Mouse (Mus musculus) kidney, postnatal 4 days (tissue): ENCODE measurements around the gene Ndufs6.

Source experiments
- DNase-seq, 2 experiments: peaks; one replicate each; pipeline ENCODE4 v3.0.0; 2021; ENCODE audit warnings: mixed read lengths in 2 of 2

The Ndufs6 gene

GRCm38 (mm10) chr13:73305398-73306084 lies 22.8 kb downstream of the Ndufs6 start:
- DNase-seq = peak; percentile 26 to 40

- no peak for DNase-seq
Measured at GRCm38 (mm10) chr13:73304729-73305128, 23.6 kb downstream of the Ndufs6 start.

- no peak for DNase-seq
Measured at GRCm38 (mm10) chr13:73299322-73299721, 29.0 kb downstream of the Ndufs6 start.

GRCm38 (mm10) chr13:73298717-73299116 lies 29.6 kb downstream of the Ndufs6 start:
- DNase-seq = no peak

GRCm38 (mm10) chr13:73291102-73291501 lies 37.2 kb downstream of the Ndufs6 start:
- DNase-seq = no peak

- DNase-seq = no peak
Measured at GRCm38 (mm10) chr13:73290206-73290605, 38.1 kb downstream of the Ndufs6 start.

- DNase-seq = no peak
Measured at GRCm38 (mm10) chr13:73283534-73283933, 44.8 kb downstream of the Ndufs6 start.

GRCm38 (mm10) chr13:73282407-73282806 lies 45.9 kb downstream of the Ndufs6 start:
- no peak for DNase-seq

GRCm38 (mm10) chr13:73279196-73279595 lies 49.1 kb downstream of the Ndufs6 start:
- DNase-seq = no peak

GRCm38 (mm10) chr13:73277797-73278196 lies 50.5 kb downstream of the Ndufs6 start:
- no peak for DNase-seq

- DNase-seq = no peak
Measured at GRCm38 (mm10) chr13:73277361-73277760, 51.0 kb downstream of the Ndufs6 start.

- DNase-seq = no peak
Measured at GRCm38 (mm10) chr13:73273536-73273935, 54.8 kb downstream of the Ndufs6 start.

- no peak for DNase-seq
Measured at GRCm38 (mm10) chr13:73272794-73273282, 55.5 kb downstream of the Ndufs6 start.

GRCm38 (mm10) chr13:73271336-73272242 lies 56.8 kb downstream of the Ndufs6 start:
- DNase-seq = peak in 1 of 2 experiments; percentile 28

GRCm38 (mm10) chr13:73270451-73271081 lies 57.8 kb downstream of the Ndufs6 start:
- no peak for DNase-seq

- DNase-seq = no peak
Measured at GRCm38 (mm10) chr13:73269891-73270290, 58.5 kb downstream of the Ndufs6 start.
